Mouse (Mus musculus) gastrocnemius, postnatal 14 days (tissue): ENCODE measurements at regions not wholly inside any gene's neighbourhood (a gene's known extent, or its start where the extent isn't known, plus 50 kb on each side); places are given as distances from the start of the nearest gene placed in this dataset.

ENCODE experiments used
- DNase-seq: peaks from one replicate; pipeline ENCODE4 v3.0.0; 2021; ENCODE audit warnings: mixed read lengths
- intact Hi-C: fragments of 180-260 bp; cut with DNase I; formaldehyde crosslinking; loops from one replicate; pipeline ENCODE4 v1.15.1; 2025; ENCODE audit warnings: low total_unique reads

DNA sequence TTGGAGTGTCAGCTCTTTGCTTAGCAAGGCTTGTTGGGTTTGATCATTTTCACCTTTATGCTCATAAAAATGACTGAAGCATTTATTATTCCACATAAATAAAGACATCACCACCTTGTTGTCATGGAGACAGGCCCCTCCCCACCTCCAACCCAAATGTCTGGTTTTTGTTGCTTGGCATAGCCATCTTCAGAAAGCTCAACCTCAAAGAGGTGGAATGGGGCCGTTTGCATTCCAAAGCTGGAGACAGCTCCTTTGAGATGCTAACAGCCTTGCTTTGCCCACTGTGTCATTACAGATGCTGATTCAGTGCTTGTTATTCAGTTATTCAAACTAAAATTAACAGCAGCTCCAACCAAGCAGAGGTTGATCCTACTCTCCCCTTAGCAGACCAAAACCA, 51.9 kb upstream of the Lgalsl start:
- intact Hi-C loops: no loop called here
- no peak for DNase-seq

- no peak for DNase-seq
- intact Hi-C loops: no loop called here
Measured at GRCm38 (mm10) chr11:20883907-20884306, 53.1 kb upstream of the Lgalsl start.

GRCm38 (mm10) chr11:20887044-20887443, 56.2 kb upstream of the Lgalsl start:
- DNase-seq: no peak
- intact Hi-C loops: no loop called here

GRCm38 (mm10) chr11:20890479-20890878, 59.6 kb upstream of the Lgalsl start:
- intact Hi-C loops: no loop called here
- DNase-seq: no peak

DNA sequence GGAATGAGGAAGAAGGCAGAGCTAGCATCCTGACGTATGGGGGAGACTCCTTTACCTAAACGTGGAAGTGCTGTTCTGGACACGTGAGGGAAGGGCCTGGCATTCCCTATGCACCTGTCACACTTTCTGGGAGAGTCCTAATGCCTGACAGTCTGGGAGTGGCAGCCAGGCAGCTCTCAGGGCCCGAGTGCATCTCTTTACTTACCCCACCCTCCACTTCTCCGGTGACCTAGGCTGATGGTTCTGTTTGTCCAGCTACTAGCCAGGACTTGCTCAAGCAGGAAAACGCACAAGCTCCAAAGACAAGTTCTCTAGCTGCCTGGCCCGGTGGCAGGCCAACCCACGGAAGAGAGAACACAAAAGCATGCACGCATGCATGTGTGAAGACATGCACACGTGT, 60.9 kb upstream of the Lgalsl start:
- intact Hi-C loops: no loop called here
- no peak for DNase-seq

DNA sequence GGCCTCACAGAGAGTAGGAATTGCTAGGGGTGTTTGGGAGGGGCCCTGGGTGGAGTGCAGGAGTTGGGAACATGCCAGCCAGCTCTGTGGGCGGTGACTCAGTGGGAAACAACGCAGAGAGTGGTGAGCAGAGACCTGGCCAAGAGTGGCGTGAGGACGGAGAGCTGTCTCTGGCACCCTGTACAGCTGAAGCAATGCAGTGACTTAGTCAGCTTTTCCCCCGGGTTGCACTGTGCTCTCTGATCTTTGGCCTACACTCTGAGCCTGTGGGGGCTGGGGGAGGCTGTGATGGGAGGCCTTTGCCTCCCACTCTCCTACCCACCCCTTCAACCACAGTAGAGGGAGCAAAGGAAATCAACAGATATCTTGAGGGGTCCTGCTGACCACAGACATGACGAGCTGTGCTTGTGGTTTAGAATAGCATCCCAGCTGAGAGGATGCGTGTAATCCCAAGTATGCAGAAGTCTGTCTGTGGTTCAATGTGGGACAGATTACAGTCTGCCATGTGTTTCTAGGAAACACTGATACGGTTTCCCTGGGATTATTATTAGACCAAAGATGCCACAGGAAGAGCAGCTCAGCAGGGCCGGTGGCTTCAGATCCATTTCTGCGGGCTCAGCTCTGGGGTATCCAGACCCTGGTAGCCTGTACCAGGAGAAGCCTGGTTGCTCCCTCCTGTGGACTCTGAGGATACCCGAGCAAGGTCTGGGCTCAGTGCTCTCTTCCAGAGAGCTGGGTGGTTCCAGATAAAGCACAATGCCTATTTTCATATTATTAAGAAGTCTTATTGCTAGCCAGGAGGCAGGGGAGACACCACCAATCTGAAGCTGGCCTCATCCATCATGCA, 65.6 kb upstream of the Lgalsl start:
- intact Hi-C loops: no loop called here
- peak; percentile 65 for DNase-seq

GRCm38 (mm10) chr11:20897468-20897867, 66.6 kb upstream of the Lgalsl start:
- intact Hi-C loops: no loop called here
- no peak for DNase-seq

GRCm38 (mm10) chr11:20898558-20898957, 67.7 kb upstream of the Lgalsl start:
- no peak for DNase-seq
- intact Hi-C loops: no loop called here

- DNase-seq: no peak
- intact Hi-C loops: no loop called here
Measured at GRCm38 (mm10) chr11:20899766-20900165, 68.9 kb upstream of the Lgalsl start.

GRCm38 (mm10) chr11:20902001-20902400, 71.1 kb upstream of the Lgalsl start:
- DNase-seq: no peak

DNA sequence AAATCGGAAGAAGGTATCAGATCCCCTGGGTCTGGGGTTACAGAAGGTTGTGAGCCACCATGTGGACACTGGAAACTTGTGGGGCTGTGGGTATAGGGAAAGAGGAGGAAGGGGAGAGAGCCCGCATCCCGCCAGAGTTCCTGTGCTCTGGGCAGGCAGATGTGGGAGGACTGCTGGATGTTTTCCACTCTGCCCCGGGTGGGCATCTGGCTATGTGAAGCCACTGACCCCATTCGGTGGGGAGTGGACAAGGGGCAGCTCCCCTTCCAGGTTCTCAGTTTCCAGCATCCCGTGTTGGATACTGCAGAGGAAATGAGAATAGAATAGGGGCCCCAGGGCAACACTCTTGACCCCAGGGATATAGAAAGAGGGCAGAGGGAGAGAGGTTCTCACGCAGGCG, 72.1 kb upstream of the Lgalsl start:
- no peak for DNase-seq
- intact Hi-C loops: no loop called here

More at GRCm38 (mm10) chr11:20902001-20902400, 71.1 kb upstream of the Lgalsl start:
- intact Hi-C loops: no loop called here

- intact Hi-C loops: no loop called here
- DNase-seq: no peak
Measured at GRCm38 (mm10) chr11:20907996-20908395, 77.1 kb upstream of the Lgalsl start.

GRCm38 (mm10) chr11:20908471-20908870, 77.6 kb upstream of the Lgalsl start:
- no peak for DNase-seq
- intact Hi-C loops: no loop called here

DNA sequence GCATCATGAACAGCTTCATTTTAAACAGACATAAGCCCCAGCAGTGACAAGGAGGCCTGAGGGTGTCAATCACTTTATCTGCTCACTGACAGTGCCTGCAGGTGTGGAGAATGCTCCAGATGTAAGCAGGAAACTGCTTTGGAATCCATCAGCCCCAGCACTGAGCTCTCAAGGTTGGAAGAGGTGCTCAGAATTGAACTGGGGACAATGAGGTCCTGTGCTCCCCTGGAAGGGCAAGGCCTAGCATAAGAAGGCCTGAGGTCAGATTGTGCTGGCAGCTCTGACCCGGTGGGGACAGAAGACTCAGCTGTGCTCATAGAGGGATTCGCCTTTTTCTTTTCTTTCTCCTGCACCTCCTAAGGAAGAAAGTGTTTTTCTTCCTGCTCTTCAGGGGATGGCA, 82.2 kb upstream of the Lgalsl start:
- intact Hi-C loops: loop anchor here (10.0 kb wide), 1 partner anchor 458 kb away; no protein-coding TSS in a partner anchor
- no peak for DNase-seq

GRCm38 (mm10) chr11:20913598-20914296, 82.9 kb upstream of the Lgalsl start:
- intact Hi-C loops: loop anchor here (10.0 kb wide), 1 partner anchor 459 kb away; no protein-coding TSS in a partner anchor
- peak; percentile 83 for DNase-seq

DNA sequence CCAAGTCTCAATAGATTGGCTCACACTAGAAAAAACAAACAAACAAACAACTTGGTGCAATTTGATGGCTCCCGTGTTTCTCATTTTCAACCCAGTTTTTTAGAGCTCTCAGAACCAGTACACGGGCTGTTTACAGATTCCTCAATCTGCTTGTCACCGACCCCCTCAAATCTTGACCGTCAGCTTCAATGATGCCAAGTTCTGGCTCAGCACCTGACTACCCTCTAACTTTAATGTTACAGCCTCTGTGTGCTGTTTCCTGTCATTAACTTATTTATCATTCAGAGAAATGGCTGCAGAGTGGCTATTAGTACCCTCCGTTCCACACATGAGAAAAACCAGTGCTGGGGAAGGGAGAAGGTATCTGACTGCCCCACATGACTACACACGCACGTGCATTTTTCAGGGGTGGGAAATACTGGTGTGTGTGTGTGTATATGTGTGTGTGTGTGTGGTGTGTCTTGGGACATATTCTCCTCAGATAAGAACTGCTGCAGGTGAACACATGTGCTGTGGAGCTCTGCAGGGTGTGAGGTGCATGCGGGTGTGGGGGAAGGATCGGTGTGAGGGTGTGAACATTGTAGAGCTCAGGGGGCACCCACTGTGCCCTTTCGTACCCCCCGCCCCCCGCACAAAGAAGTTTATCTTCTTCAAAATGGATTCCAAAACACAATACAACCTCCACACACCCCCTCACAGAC, 83.6 kb upstream of the Lgalsl start:
- no peak for DNase-seq
- intact Hi-C loops: loop anchor here (10.0 kb wide), 1 partner anchor 460 kb away; no protein-coding TSS in a partner anchor

- intact Hi-C loops: loop anchor here (5.0 to 10.0 kb wide), 2 partner anchors 262 to 460 kb away; no protein-coding TSS in a partner anchor
- DNase-seq: peak; percentile 34
Measured at GRCm38 (mm10) chr11:20915182-20915602, 84.3 kb upstream of the Lgalsl start.

GRCm38 (mm10) chr11:20915687-20916432, 85.0 kb upstream of the Lgalsl start:
- intact Hi-C loops: loop anchor here (5.0 to 10.0 kb wide), 2 partner anchors 261 to 461 kb away; no protein-coding TSS in a partner anchor
- no peak for DNase-seq

DNA sequence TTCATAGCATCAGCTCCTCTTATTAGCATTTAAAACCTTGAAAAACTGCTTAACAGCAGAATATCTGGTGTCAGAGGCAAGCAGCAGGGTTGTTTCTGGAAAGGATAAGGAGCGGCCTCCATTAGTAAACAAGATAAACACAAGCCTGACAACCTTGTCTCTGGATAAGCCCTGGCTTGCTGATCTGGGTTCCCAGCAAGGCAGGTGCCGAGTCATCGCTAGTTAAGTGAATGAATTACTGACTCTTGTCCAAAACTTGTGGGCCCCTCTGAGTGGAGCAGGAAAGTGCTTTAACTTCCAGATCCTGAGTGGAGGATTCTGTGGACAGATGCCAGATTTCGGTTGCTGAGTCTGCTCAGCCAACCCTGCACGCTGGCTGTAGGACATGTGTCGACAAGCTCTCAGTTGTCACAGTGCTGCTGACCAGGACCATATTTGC, 85.6 kb upstream of the Lgalsl start:
- intact Hi-C loops: loop anchor here (5.0 to 10.0 kb wide), 2 partner anchors 261 to 462 kb away; no protein-coding TSS in a partner anchor

More for the DNA sequence above, 85.6 kb upstream of the Lgalsl start:
- DNase-seq: no peak
